Mouse (Mus musculus): ENCODE data around the gene Tmem132b.
A peak's percentile ranks its signal among the peaks of the same experiment; 100 is the strongest.

Gene Tmem132b

DNA sequence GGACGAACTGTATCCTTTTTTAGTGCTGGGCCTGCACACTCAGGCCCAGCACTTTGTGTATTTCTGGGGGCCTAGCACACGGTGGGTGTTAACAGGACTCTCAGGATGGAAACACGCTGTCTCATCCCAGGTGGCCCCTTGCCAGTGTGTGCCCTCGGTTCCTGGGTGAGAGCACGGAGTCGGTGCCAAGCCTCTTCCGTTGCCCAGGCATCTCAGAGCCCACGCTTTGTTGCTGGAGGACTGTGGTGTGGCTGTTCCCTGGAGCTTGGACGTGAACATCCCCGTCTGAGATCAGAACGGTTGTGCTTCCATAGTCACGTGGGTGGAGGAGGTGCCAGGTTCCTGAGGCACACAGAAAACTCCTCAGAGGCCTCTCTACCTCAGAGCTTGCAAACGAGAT, 47.1 kb downstream of the Tmem132b start:
- DNase-seq (ENCODE audit: low spot score): peak; percentile 68

- DNase-seq (ENCODE audit: low spot score): no peak
These were observed 47.6 kb downstream of the Tmem132b start for GRCm38 (mm10) chr5:125579153-125579552.

DNA sequence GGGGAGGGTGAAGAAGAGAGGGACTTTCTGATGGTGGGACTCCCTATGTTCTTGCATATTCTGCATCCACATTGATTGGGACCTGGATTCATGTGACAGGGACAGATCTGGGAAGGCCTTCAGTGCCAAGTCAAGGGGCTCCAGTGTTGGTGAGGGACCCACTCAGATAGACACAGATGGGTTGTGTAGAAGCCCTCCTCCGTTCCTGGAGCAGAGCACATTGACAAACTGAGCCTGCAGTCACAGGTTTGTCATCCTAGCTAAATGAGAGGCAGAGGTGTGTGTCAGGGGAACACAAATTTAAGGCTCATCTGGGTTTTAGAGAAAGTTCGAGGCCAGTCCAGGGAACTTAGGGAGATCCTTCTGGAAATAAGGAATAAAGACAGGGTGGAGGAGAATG, 51.7 kb downstream of the Tmem132b start:
- DNase-seq (ENCODE audit: low spot score): no peak

- DNase-seq (ENCODE audit: low spot score): no peak
These were observed 52.3 kb downstream of the Tmem132b start for GRCm38 (mm10) chr5:125583836-125584235.

DNA sequence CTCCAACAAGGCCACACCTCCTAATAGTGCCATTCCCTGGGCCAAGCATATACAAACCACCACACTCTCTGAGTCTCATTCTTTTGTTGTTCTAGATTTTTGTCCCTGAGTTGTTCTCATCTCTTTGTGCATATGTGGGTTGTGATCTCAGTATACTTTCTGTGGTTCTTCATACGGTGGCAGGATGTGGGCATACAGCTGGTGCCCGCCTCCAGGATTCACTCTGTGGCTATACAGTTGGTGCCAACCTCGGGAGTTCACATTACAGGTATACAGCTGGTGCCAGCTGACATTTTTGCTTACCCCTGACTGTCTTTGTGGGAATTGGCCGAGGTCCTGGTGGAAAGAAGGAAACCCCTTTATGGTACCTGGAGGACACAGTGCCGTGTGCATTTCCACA, 53.6 kb downstream of the Tmem132b start:
- no peak for DNase-seq (ENCODE audit: low spot score)

GRCm38 (mm10) chr5:125588203-125588602, 56.6 kb downstream of the Tmem132b start:
- DNase-seq (ENCODE audit: low spot score): no peak

DNA sequence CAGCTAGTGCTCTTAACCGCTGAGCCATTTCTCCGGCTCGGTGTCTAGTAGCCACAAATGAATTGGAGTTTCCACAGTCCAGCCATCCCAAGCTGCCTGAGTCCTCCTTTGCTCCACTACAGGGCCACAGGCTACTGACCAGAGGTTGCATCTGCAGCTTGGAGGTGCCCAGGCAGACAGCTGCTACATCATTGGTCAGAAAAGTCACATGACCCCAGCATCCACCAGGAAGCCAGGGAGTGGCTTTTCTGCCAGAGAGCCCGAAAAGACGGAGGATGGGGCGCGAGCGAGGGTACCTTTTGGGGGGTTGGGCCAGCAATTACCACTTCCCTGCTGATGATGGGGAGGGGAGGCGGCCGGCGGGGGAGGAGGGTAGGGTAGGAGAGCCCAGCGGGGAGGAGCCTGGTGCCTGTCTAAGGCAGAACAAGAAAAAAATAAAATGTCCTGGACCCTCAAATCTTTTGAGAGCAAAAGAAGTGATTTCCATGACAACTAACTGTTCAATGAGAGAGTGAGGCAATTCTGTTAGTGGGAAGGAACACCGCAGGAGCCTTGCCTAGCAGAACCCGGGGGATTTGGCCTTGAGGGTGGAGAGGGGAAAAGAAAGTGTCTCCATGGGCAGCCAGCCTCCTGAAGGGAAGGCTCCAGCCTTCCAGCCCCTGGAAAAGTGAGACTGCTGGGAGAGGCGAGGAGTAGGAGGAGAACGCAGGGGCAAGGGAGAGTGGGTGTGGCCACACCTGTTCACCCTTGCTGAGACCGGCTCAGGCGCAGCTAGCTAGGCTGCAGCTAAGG, 57.5 kb downstream of the Tmem132b start:
- no peak for DNase-seq (ENCODE audit: low spot score)

GRCm38 (mm10) chr5:125598056-125598455, 66.5 kb downstream of the Tmem132b start:
- no peak for DNase-seq (ENCODE audit: low spot score)

DNA sequence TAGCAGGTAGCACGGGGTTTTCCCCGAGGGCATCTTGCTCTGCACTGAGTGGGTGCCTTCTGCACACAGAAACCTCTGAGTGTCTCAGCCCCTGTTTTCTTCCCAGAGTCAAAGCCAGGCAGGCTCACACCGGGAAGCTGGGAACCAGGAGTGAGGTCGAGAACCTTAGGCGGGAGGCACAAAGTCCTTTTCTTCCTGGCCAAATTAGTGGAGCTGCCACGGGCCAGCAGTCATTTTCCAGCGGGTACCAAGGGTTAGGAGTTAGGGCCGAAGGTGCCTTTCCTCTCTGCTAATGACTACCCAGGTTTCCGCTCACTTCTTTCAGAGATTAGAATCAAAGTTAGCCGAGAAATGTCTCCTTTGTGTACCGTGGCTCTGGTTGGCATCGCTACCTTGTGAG, 75.6 kb downstream of the Tmem132b start:
- DNase-seq (ENCODE audit: low spot score): no peak

DNA sequence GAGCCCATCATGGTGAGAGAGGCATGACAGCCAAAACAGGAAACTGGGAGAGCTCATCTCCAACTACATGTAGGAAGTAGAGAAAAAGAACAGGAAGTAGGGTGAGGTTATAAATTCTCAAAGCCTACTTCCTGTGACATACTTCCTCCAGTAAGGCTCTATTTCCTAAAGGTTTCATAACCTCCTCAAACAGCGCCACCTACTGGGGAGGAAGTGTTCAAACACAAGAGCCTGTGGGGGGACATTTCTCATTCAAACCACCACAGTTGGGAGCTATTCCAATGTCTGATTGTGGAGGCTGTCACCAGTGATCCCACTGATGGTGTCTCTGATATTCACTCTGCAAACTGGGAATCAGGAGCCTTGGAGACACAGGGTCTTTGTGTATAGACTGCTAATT, 78.4 kb downstream of the Tmem132b start:
- DNase-seq (ENCODE audit: low spot score): no peak

DNA sequence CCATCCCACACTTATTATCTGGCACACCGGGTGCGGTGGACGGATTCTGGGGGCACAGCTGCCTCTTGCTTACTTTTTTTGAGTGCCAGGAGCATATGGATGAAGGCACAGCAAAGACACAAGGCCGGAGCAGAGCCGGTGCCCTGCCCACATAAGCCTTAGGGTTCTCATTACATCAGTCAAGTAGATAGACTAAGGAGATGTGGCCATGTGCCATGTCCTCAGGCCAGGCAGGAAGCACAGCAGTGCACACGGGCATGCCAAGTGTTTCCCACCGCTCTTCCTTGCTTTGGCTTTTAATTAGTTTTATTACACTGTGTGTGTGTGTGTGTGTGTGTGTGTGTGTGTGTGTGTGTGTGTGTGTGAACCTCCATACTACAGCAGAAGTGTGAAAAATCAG, 80.9 kb downstream of the Tmem132b start:
- DNase-seq (ENCODE audit: low spot score): no peak

GRCm38 (mm10) chr5:125613136-125613535, 81.6 kb downstream of the Tmem132b start:
- no peak for DNase-seq (ENCODE audit: low spot score)

DNA sequence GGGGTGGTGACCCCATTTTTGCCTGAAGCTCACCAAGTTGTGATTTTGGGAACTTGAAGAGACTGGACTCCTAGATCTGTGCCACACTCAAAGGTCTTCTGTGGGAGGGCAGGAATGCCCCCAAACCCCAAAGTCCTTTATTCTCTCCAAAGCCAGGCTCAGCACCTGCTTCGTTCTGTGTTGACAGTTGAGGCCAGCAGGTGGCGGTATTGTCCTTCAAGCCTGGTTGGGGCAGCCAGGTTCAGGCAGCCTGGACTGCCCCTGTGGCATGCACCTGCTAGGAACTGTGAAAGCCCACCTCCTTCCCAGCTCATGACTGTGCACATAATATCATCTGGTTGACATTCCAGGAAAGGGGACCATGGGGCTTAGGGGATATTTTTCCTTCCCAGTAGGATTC, 82.8 kb downstream of the Tmem132b start:
- no peak for DNase-seq (ENCODE audit: low spot score)

DNA sequence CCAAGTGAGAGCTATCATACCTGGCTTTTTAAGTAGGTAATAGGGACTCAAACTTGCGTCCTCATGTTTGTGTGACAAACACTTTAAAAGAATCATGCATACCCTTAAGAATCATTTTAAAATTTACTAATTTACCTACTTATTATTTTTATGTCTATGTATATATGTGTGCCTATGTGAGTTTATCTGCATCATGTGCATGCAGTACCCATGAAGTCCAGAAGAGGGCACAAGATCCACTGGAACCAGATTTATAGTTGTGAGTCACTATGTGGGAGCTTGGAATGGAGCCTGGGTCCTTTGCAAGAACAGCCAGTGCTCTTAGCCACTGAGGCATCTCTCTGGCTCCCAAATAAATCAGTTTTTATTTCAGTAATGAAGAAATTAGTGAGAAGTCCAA, 85.5 kb downstream of the Tmem132b start:
- no peak for DNase-seq (ENCODE audit: low spot score)

- DNase-seq (ENCODE audit: low spot score): no peak
These were observed 96.3 kb downstream of the Tmem132b start for GRCm38 (mm10) chr5:125627816-125628348.

- no peak for DNase-seq (ENCODE audit: low spot score)
These were observed 103.1 kb downstream of the Tmem132b start for GRCm38 (mm10) chr5:125634666-125635065.

DNA sequence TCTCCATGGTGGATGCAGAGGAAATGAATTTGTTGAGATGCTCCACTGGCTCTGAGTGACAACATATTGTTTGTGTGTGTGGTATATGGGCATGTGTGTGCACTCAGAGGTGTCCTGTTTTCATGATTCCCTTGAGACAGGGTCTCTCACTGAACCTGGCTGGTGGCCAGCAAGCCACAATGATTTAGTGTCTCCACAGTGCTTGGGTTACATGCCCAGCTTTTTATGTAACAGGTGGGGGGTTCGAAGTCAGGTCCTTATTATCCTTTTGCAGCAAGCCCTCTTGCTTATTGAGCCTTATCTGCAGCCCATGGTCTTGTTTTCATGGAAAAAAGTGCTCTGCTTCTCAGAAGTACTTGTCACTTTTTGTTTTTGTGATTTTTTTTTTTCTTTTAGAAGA, 109.4 kb downstream of the Tmem132b start:
- DNase-seq (ENCODE audit: low spot score): no peak

DNA sequence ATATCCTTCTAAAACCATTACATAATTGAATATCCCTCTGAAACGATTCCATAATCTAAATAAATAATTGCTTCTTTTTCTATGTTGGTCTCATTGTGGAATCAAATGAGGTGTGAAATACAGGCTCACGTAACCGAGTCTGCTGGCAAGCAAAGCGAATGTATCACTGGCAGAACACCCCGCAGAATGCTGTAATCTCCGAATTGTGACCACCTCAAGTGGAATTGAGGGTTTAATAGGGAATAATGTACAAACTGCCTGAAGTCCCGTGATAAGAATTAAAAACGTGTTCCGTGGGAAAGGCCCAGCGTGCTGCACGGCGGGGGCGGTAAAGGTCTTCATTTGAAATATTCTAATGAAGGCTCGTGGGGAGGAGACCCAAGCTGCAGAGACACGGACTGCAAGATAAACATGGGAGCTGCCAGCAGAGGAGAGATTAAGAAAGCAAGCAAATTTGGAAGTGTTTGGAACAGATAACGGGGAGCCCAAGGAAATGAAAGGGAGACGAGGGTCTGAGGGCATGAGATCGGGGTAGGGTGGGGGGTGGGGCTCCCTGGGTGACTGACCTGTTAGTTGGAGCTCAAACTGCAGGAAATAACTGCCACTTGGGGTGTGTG, 110.1 kb downstream of the Tmem132b start:
- no peak for DNase-seq (ENCODE audit: low spot score)

- no peak for DNase-seq (ENCODE audit: low spot score)
These were observed 116.7 kb downstream of the Tmem132b start for GRCm38 (mm10) chr5:125648236-125648635.

GRCm38 (mm10) chr5:125649982-125650381, 118.4 kb downstream of the Tmem132b start:
- DNase-seq (ENCODE audit: low spot score): no peak

GRCm38 (mm10) chr5:125658101-125658500, 126.5 kb downstream of the Tmem132b start:
- no peak for DNase-seq (ENCODE audit: low spot score)

- no peak for DNase-seq (ENCODE audit: low spot score)
These were observed 127.6 kb downstream of the Tmem132b start for GRCm38 (mm10) chr5:125658959-125659749.

DNA sequence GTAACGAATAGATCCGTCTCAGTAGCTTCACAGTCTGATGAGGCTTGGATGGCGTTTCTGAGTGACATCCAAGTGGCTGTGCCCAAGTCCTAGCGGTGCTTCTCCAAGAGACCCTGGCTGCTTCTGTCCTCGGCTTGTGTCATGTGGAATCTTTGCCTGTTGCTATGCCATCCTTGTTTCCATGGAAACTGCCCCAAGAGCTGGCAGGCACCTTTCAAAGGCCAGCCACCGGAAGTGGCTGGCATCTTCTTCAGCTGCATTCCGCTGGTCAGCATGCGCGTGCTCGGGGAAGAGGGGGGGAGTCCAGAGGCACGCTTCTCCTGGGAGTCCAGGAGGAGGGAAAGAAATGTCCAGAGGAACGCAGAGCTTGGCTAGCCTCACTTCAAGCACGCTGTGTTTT, 144.0 kb downstream of the Tmem132b start:
- DNase-seq (ENCODE audit: low spot score): peak; percentile 64
